Mouse (Mus musculus): ENCODE results near the gene Slc48a1. TPM values are rescaled to one million over a fixed set of nuclear protein-coding genes. Genes with fewer than 3 reads are reported as not detected.

Gene Slc48a1
- polyA plus RNA-seq, 1 experiment from 2014 or later: 18.9 TPM

Other genes starting within 250 kb of the Slc48a1 start
- gene Rpap3, start 72.7 kb upstream of the Slc48a1 start, polyA plus RNA-seq (2016; fragmentation: Nextera tagmentation; extraction: Ambion mirVana): 38.8 and 40.2 TPM in 2 replicates
- gene Endou, start 47.2 kb upstream of the Slc48a1 start, polyA plus RNA-seq (2016; fragmentation: Nextera tagmentation; extraction: Ambion mirVana): 0.06 TPM in 1 of 2 replicates, not detected in the other
- gene Rapgef3, start 10.5 kb upstream of the Slc48a1 start, polyA plus RNA-seq (2016; fragmentation: Nextera tagmentation; extraction: Ambion mirVana): 5.5 and 5.9 TPM in 2 replicates
- gene Hdac7, start 66.0 kb downstream of the Slc48a1 start, polyA plus RNA-seq (2016; fragmentation: Nextera tagmentation; extraction: Ambion mirVana): 26.6 and 30.2 TPM in 2 replicates
- gene Vdr, start 132.1 kb downstream of the Slc48a1 start, polyA plus RNA-seq (2016; fragmentation: Nextera tagmentation; extraction: Ambion mirVana): 0.59 and 0.82 TPM in 2 replicates
- gene Tmem106c, start 185.7 kb downstream of the Slc48a1 start, polyA plus RNA-seq (2016; fragmentation: Nextera tagmentation; extraction: Ambion mirVana): 36.0 and 38.1 TPM in 2 replicates
- 271 and 282 TPM in 2 replicates for gene Col2a1, start 226.2 kb downstream of the Slc48a1 start, polyA plus RNA-seq (2016; fragmentation: Nextera tagmentation; extraction: Ambion mirVana)